Mouse (Mus musculus) myocyte (in vitro differentiated cells): Measurements from ENCODE around the gene Hist1h2bj. TPM values are rescaled to one million over a fixed set of nuclear protein-coding genes. Genes with fewer than 3 reads are reported as not detected.

Experiments used
- H3K27me3 ChIP-seq: one replicate; pipeline ENCODE4 v1.6.1; 2011; ENCODE audit not compliant: control insufficient read depth, insufficient read depth, insufficient read length
- H3K36me3 ChIP-seq: one replicate; pipeline ENCODE4 v1.6.1; 2011; ENCODE audit not compliant: control insufficient read depth, insufficient read depth
- H3K4me2 ChIP-seq: one replicate; pipeline ENCODE4 v1.6.1; 2011; ENCODE audit warnings: low read depth, control low read depth
- H3K4me3 ChIP-seq: one replicate; pipeline ENCODE4 v1.5.1; 2011; ENCODE audit warnings: mild to moderate bottlenecking, control low read depth, moderate library complexity
- H3K79me2 ChIP-seq: one replicate; pipeline ENCODE4 v1.6.1; 2011; ENCODE audit not compliant: control insufficient read depth, insufficient read depth
- H3ac ChIP-seq: one replicate; pipeline ENCODE4 v1.6.1; 2011; ENCODE audit not compliant: control insufficient read depth, insufficient read length
- CEBPB ChIP-seq: IDR thresholded peaks from 2 replicates; pipeline ENCODE4 v1.6.1; 2011; ENCODE audit warnings: mild to moderate bottlenecking, moderate library complexity; ENCODE audit not compliant: poor library complexity, insufficient read depth, severe bottlenecking
- E2F4 ChIP-seq: IDR thresholded peaks from one replicate; pipeline ENCODE4 v1.6.1; 2011; ENCODE audit warnings: mild to moderate bottlenecking, control low read depth, moderate library complexity; ENCODE audit not compliant: insufficient read depth
- MAX ChIP-seq: IDR thresholded peaks from one replicate; pipeline ENCODE4 v1.6.1; 2011; ENCODE audit warnings: low read depth, mild to moderate bottlenecking, control low read depth
- MYOD1 ChIP-seq, 3 experiments: IDR thresholded peaks; one replicate each; pipeline ENCODE4 v1.6.1; 2011; ENCODE audit warnings: control low read depth in 2 of 3, low read depth in 2 of 3, mild to moderate bottlenecking in 2 of 3, moderate library complexity in 1 of 3; ENCODE audit not compliant: insufficient read length in 2 of 3, control insufficient read depth in 1 of 3
- MYOG ChIP-seq, 3 experiments: IDR thresholded peaks; one replicate each; pipeline ENCODE4 v1.6.1; 2011; ENCODE audit warnings: control low read depth in 2 of 3, low read depth in 2 of 3, mild to moderate bottlenecking in 2 of 3; ENCODE audit not compliant: insufficient read length in 2 of 3, control insufficient read depth in 1 of 3, insufficient read depth in 1 of 3
- POLR2A ChIP-seq: IDR thresholded peaks from one replicate; pipeline ENCODE4 v1.6.1; 2011; ENCODE audit warnings: low read depth, mild to moderate bottlenecking, control low read depth, moderate library complexity; ENCODE audit not compliant: insufficient read length
- POLR2AphosphoS2 ChIP-seq: IDR thresholded peaks from one replicate; pipeline ENCODE4 v1.6.1; 2011; ENCODE audit warnings: low read depth, control low read depth; ENCODE audit not compliant: insufficient read length
- REST ChIP-seq: IDR thresholded peaks from one replicate; pipeline ENCODE4 v1.6.1; 2011; ENCODE audit warnings: mild to moderate bottlenecking, control low read depth, moderate library complexity; ENCODE audit not compliant: insufficient read depth, insufficient read length
- SRF ChIP-seq: IDR thresholded peaks from one replicate; pipeline ENCODE4 v1.6.1; 2011; ENCODE audit warnings: low read depth; ENCODE audit not compliant: control insufficient read depth, insufficient read length
- TCF12 ChIP-seq: IDR thresholded peaks from one replicate; pipeline ENCODE4 v1.6.1; 2011; ENCODE audit warnings: mild to moderate bottlenecking, control low read depth; ENCODE audit not compliant: poor library complexity, insufficient read depth, severe bottlenecking
- TCF3 ChIP-seq: IDR thresholded peaks from one replicate; pipeline ENCODE4 v1.6.1; 2011; ENCODE audit warnings: low read depth, control low read depth; ENCODE audit not compliant: insufficient read length
- USF1 ChIP-seq: IDR thresholded peaks from one replicate; pipeline ENCODE4 v1.6.1; 2011; ENCODE audit warnings: low read depth, mild to moderate bottlenecking, control low read depth, moderate library complexity
- polyA plus RNA-seq: library from polyadenylated mRNA; unstranded; fragments of >200 nt; fragmentation: generic; extraction: Trizol; gene quantifications from one replicate; pipeline ENCODE4 v1.2.1, GENCODE M21; 2012; ENCODE audit warnings: missing spikeins

The Hist1h2bj gene
- polyA plus RNA-seq, 1 experiment = 3.4 TPM

GRCm38 (mm10) chr13:22014411-22014845, 28.6 kb upstream of the Hist1h2bj start:
- H3K27me3 ChIP-seq = peaks cover 5% of the 10 kb centered on the region

GRCm38 (mm10) chr13:22015479-22016450, 27.2 kb upstream of the Hist1h2bj start:
- Histone ChIP-seq H3K4me3 (no peak overlapping the region), H3K4me2 (peak overlapping the region; percentile 37), H3K27me3 (no peaks in the 10 kb centered on the region)

More at GRCm38 (mm10) chr13:22014411-22014845, 28.6 kb upstream of the Hist1h2bj start:
- H3K4me2 ChIP-seq = no peak overlapping the region
- H3K36me3 ChIP-seq = no peaks in the 10 kb centered on the region
- H3ac ChIP-seq = no peak overlapping the region
- H3K4me3 ChIP-seq = no peak overlapping the region
- no peak for TF ChIP-seq TCF12
- TF ChIP-seq SRF = no peak
- TF ChIP-seq TCF3 = no peak
- TF ChIP-seq POLR2A = no peak
- TF ChIP-seq E2F4 = no peak
- no peak for TF ChIP-seq MYOG (IDR thresholded peaks at IDR 0.05; ENCODE audit: control insufficient read depth in 1 of 3, insufficient read depth in 1 of 3, insufficient read length in 2 of 3, low read depth in 2 of 3)
- no peak for TF ChIP-seq USF1
- TF ChIP-seq MYOD1 (IDR thresholded peaks at IDR 0.05; ENCODE audit: control insufficient read depth in 1 of 3, insufficient read length in 2 of 3, low read depth in 2 of 3) = no peak
- TF ChIP-seq MAX = no peak
- no peak for TF ChIP-seq POLR2AphosphoS2
- no peaks in the 10 kb centered on the region for H3K79me2 ChIP-seq

GRCm38 (mm10) chr13:22019934-22020835, 22.8 kb upstream of the Hist1h2bj start:
- H3K4me2 ChIP-seq = peak overlapping the region; percentile 79
- no peaks in the 10 kb centered on the region for H3K27me3 ChIP-seq
- H3ac ChIP-seq = no peak overlapping the region
- TF ChIP-seq TCF3 (no peak), REST (no peak), MAX (no peak), POLR2AphosphoS2 (no peak), CEBPB (no peak), USF1 (no peak), SRF (no peak), TCF12 (no peak), MYOG (IDR thresholded peaks at IDR 0.05; ENCODE audit: control insufficient read depth in 1 of 3, insufficient read depth in 1 of 3, insufficient read length in 2 of 3, low read depth in 2 of 3) (no peak), POLR2A (no peak), MYOD1 (IDR thresholded peaks at IDR 0.05; ENCODE audit: control insufficient read depth in 1 of 3, insufficient read length in 2 of 3, low read depth in 2 of 3) (no peak), E2F4 (no peak)
- no peaks in the 10 kb centered on the region for H3K79me2 ChIP-seq
- no peaks in the 10 kb centered on the region for H3K36me3 ChIP-seq
- H3K4me3 ChIP-seq = peak overlapping the region; percentile 52

More at GRCm38 (mm10) chr13:22015479-22016450, 27.2 kb upstream of the Hist1h2bj start:
- Histone ChIP-seq H3K36me3 (no peaks in the 10 kb centered on the region), H3ac (no peak overlapping the region), H3K79me2 (no peaks in the 10 kb centered on the region)
- TF ChIP-seq MAX (no peak), CEBPB (0 out of 2 replicates have a peak, but pooled peaks have one; percentile 12), POLR2A (no peak)

- Histone ChIP-seq H3K4me3 (peak overlapping the region; percentile 52), H3K79me2 (no peaks in the 10 kb centered on the region), H3K4me2 (peak overlapping the region; percentile 79), H3ac (no peak overlapping the region), H3K36me3 (no peaks in the 10 kb centered on the region), H3K27me3 (no peaks in the 10 kb centered on the region)
- TF ChIP-seq MYOD1 (IDR thresholded peaks at IDR 0.05; ENCODE audit: control insufficient read depth in 1 of 3, insufficient read length in 2 of 3, low read depth in 2 of 3) = no peak
- no peak for TF ChIP-seq TCF3
- TF ChIP-seq USF1 = no peak
- TF ChIP-seq POLR2A = no peak
- TF ChIP-seq MYOG (IDR thresholded peaks at IDR 0.05; ENCODE audit: control insufficient read depth in 1 of 3, insufficient read depth in 1 of 3, insufficient read length in 2 of 3, low read depth in 2 of 3) = no peak
- TF ChIP-seq E2F4 = peak; percentile 14
Observed at GRCm38 (mm10) chr13:22020901-22021339, 22.1 kb upstream of the Hist1h2bj start.

GRCm38 (mm10) chr13:22021581-22021980, 21.4 kb upstream of the Hist1h2bj start:
- no peaks in the 10 kb centered on the region for H3K79me2 ChIP-seq
- H3K36me3 ChIP-seq = no peaks in the 10 kb centered on the region
- peak overlapping the region; percentile 52 for H3K4me3 ChIP-seq
- peak overlapping the region; percentile 79 for H3K4me2 ChIP-seq
- H3ac ChIP-seq = no peak overlapping the region
- TF ChIP-seq TCF3 (no peak), MYOD1 (IDR thresholded peaks at IDR 0.05; ENCODE audit: control insufficient read depth in 1 of 3, insufficient read length in 2 of 3, low read depth in 2 of 3) (no peak), TCF12 (no peak), POLR2AphosphoS2 (no peak), POLR2A (no peak), USF1 (no peak), MAX (no peak), CEBPB (no peak)
- no peaks in the 10 kb centered on the region for H3K27me3 ChIP-seq
